Mouse (Mus musculus) ZHBTc4 (cell line): ENCODE results near the gene Shld2.
A peak's percentile ranks its signal among the peaks of the same experiment; 100 is the strongest.

Source experiments
- DNase-seq: peaks from one replicate; pipeline ENCODE4 v3.0.0-alpha.2; 2011; ENCODE audit warnings: low read depth, low spot score

Gene Shld2

DNA sequence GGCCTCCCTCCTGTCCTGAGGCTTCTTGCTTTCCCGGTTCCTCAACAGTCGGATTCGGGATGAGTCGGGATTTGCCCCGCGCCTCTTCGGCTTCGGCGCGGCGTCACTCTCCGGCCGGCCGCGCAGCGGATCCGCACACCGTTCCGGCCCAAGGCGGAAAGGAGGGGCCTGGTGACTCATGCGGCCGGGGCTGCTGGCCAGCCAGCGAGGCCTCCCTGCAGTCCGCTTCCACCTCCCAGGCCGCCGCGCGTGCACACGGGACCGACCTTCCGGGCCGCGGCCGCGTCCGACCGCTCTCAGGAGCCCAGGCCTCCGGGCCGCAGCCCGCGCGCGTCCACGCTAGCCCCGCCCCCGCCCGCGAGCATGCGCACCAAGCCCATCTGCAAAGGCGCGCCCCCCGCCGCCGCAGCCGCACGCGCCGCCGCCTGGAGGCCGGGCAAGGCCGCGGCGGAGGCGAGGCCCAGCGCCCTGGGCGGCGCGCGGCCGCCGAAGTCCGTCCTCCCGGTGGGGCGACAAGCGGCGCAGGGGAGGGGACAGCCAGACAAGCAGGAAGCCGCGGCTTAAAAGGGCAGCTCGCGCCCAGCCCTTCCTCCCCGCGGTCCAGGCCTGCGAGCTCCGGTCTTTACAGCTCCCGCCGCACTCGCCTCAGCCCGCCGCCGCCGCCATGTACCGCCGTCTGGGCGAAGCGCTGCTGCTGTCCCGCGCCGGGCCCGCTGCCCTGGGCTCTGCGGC is at the start of gene Shld2, which contains the start of gene Glud1:
Gene Shld2 (minus strand): TSS at position 260 of the 732 bp plus-strand sequence.
Gene Glud1 (plus strand): TSS at position 494 of the 732 bp plus-strand sequence.
- DNase-seq: peak; percentile 97

DNA sequence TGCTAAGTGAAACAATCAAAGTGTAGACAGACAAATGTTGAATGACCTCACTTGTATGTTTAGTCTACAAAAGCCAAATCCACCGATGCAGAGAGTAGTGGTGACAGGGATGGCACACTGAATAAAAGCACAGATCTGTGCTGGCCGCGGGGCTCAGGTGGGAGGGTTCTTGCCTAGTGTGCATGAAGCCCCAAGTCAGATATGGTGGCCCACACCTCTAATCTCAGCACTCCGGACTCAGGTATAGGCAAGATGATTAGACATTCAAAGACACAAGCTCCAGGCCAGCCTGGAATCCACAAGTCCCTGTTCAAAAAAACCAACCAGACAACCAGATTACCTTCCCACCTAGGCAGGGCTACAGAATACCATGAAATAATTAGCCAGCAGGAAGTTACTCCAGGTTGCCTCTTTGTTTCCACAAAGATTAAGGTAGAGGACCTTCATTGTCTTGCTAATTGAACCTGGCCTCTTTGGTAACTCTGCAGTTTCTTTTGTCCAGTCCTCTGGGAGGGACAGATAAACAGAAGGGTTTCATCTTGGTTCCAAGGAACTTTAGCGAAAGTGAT is 49.5 kb upstream of the Shld2 start:
- peak; percentile 94 for DNase-seq

DNA sequence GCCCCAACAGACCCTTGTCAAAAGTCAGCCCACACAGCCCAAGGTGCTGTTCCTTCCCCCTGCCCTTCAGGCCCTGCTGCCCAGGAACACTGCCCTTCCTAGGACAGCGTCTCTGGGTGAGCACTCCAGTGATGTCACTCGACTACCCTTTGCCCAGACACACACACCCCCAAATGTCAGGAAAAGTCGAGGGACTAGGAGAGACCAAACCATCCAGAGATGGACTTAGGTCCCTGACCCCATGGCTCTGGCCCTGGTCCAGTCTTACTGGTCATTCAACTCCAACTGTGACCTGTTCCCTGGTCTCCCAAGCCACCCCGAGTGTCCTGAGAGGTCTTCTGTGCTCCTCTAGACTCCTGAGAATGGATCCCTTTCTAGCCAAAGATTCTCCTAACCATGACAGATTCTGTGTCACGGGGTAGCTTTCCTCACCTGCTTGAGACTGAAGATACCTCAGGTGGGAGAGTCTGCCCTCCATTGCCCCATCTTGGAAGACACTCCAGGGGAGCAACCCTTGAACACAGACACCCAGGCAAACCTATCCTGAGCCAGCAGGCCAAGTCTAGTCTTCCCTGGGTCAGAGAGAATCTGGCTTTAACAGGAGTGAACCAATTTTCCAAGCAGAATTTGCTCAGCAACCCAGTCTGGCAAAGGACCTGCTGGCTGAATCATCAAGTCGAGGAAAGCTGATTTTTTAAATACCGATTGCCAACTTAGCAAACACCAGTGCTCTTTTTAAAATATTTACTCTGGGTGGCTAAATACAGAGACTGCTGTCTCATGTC is 47.6 kb upstream of the Shld2 start:
- DNase-seq: peak; percentile 31

DNA sequence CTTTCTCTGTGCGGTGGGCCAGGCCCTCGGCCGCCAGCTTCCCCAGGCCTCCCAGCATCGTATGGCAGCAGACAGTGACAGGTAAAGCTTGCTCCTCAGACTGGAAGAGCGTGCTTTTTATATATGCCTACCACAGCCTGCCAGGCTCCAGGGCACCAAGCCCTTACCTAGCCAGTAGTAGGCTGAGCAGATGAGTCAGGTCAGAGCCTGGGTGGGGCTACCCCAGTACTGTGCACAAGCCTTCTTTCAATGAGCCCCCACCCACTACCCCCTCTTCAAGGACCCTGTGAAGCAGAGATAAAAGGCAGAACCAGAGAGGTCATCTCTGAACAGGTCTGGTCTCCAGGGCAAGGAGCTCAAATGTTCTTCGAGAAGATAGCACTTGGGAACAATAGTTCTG is 45.0 kb upstream of the Shld2 start, which contains the start of gene Fam25c:
Gene Fam25c (minus strand): TSS at position 133 of the 400 bp plus-strand sequence.
- DNase-seq: no peak

DNA sequence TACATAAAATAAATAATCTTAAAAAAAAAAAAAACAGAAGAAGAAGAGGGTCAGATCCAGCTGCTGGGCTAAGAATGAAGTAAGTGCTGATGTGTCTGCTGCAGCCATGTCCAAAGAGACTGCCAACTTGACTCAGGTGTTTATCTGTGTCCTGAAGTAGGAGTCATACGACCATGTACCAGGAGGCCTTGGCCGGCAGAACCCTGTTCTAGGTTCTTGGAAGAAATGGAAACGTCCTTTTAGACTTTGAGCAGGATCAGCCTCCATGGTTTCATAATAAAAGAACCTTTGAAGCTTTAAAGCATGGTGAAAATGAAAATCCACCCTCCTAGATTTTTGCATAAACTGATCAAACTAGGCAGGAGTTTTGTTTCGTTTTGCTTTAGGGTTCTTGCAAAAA is 44.2 kb upstream of the Shld2 start:
- no peak for DNase-seq

DNA sequence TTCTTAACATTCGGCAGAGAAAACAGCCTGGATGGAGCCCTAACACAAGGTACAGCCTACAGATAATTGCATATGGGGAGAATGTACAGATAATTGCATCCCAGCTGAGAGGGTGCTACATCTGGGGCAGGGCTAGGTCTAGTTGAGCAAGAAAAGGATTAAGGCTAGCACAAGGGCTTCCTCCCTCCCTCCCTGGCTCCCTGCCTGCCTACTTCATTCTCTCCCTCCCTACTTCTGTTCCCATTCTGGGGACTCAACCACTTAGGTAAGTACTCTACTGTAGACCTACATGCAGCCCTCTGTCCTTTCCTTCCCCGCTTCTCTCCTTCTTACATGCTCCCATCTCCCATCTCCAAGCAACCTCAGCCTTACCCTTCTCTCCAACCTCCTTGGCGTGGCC is 43.0 kb upstream of the Shld2 start:
- no peak for DNase-seq

DNA sequence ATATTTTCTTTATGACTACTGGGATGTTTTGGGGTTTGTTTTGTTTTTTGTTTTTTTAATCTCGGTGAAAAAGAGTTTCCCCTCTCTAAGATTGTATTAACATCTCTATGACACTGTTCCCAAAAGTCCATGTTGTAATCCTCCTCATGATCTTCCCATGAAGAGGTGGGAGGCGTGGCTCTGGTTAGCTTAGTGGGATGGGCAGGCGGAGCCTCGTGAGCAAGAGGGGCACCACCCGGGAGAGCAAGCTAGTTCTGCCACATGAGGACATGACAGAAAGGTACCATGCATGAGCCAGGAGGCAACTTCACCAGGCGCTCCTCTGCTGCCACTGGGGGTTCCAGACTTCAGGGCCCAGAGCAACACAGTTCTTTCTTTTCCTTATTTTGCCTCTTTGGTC is 42.2 kb upstream of the Shld2 start:
- DNase-seq: peak; percentile 63

DNA sequence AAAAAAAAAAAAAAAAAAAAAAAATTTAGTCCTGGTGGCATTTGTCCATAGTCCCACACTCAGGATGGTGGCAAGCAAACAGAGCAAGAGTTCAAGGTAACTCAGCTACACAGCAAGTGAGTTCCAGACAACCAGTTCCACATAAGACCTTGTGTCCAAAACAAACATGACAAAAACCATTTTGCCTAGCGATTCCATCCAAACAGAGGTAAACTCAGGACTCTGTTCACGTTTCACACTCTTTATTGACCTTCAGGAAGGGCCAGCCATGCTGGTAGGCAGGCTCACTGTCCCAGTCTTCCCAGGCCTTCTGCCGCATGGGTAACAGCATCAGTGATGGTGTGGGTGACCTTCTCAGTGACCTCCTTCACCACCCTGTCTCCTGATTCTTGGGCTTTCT is 41.4 kb upstream of the Shld2 start:
- DNase-seq: no peak

DNA sequence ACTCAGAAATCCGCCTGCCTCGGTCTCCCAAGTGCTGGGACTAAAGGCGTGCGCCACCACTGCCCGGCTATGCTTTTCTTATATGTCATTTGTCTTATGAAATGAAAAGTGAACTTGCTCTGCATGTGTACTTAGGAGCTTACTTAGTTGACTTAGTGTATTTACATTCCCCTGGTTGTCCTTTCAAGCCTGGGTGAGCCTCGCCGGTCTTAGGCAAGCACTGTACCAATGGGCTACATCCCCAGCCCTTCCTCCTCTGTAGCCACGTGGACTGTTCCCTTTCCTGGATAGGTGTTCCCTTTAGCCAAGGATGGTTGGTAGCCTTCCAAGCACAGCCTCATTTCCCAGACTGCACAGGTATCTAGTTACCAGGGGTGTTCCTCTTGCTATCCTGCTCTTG is 38.7 kb upstream of the Shld2 start:
- peak; percentile 76 for DNase-seq

DNA sequence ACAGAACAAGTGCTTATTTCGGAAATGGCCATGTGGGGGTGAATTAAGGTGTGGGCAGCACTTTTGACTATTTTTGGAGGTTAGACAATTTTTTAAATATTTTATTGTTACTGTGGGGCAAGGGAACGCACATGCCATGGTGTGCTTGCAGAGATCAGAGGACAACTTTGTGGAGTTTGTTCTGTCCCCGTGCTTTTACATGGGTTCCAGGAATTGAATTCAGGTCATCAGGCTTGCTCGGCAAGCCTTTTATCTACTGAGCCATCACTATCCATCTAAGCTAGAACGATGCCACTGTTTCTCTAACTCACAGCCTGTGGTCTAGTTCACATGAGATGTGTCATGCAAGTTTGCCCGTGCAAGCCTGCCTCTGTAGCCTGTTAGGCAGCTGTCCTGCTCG is 38.0 kb upstream of the Shld2 start:
- DNase-seq: no peak

DNA sequence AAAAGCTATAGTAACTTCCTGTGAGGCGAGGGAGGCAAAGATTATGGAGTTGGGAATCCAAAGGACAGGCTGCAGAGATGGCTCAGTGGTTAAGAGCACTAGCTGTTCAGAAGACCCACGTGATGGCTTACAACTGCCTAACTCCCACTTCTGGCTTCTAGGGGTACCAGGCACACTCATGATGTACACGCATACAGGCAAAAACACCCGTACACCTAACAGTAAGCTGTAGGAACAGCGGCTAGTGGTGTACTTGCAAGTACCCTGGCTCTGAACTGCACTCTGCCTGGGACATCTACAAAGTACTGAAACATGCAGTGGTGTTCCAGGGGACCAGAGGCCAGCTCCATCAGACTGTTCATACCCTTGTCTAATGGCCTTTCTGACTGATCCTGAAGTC is 36.8 kb upstream of the Shld2 start:
- no peak for DNase-seq

DNA sequence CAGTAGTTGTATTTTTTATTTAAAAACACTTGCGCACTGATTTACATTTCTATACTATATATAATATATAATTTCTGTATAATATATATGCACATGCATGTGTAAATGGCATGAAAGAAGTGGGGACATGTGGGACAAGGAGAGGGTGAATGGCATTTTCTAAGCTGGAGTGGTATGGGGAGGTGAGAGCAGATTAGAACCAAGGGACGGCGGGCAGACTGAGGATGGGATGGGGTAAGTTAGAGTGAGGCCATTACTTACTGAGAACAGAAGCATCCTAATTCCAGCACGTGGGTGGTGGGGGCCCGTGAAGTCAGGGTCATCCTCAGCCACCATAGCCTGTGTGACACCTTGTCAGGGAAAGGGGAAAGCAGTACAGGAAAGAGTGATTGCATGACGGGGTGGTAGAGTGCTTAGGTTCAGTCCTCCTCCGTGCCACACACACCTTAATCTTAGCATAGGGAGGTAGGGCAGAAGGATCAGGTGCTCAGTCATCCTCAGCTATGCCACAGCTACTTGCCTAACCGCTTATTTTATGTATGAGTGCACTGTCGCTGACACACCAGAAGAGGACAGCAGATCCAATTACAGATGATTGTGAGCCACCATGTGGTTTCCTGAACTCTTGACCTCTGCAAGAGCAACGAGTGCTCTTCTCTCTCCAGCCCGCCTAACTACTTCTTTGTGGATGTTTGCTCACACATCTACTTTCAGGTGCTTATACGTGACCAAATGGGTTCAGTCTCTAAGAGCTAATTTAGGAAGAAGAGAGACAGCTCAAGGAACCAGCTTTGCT is 35.7 kb upstream of the Shld2 start:
- DNase-seq: peak; percentile 44

DNA sequence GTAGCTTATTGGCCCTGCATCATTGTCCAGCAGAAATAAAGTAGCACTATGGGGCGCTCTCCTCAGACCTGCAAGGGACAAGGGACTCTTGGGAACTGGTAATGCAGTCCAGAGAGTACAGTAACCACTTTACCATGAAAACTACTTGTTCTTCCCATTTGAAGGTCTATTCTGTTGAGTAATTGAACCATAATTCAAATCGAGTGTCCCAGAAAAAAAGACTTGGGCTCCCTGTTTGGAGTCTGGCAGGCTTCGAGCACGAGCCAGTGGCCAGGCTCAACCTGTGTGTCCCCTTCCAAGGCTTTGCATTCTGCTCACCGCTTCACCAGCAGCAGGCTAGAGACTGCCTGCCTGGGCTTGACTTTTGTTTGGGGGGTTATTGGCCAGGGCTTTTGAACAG is 34.1 kb upstream of the Shld2 start:
- no peak for DNase-seq

DNA sequence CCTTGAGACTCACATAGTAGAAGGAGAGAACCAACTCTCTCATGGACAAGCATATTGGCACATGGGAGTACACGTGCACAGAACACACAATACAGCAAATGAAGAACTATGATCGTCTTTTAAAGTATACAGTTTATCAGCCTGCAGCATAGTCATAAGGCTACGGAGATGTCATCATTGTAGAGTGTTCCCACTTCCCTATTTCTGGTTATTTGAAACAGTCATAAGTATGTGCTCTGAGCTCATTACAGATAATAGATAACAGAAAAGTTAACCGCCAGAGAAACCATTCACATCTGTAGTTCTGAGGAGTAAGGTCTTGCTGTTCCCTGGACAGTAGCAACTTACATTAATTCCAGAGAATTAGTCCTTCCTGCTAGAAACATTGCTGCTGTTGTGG is 32.8 kb upstream of the Shld2 start:
- DNase-seq: no peak

DNA sequence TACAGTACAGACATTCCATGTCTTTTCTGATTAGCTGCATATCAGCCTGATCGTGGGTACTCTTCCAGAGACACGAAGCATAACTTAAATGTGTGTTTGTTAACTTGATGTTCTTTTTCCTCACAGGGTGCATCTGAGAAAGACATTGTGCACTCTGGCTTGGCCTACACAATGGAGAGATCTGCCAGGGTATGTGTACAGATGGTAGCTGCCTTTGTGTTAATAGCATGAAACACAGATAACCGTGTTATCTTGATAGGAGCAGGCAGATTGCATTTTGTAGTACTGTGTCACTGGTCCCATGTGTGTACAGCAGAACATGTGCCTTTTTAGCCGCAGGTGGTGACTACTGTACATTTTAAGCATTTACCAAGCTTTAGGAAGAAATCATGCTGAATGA is 31.7 kb upstream of the Shld2 start:
- no peak for DNase-seq

DNA sequence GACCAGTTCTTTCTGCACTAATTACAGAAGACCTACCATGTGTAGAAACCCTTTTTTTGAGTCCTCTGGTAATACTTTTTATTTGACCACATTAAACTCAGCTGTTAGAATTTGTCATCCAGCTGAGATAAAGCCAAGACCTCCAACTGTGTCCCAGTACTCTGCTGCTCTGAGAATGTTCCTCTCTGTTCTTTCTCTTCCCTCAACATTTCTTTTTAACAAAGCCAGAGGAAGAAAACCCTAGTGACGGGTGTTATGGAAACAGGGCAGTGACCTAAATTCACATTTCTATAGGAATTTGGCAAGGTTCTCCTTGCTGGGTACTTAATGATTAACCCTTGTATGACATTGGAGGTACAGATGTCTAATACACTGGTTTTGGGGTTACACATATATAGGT is 29.2 kb upstream of the Shld2 start:
- no peak for DNase-seq

DNA sequence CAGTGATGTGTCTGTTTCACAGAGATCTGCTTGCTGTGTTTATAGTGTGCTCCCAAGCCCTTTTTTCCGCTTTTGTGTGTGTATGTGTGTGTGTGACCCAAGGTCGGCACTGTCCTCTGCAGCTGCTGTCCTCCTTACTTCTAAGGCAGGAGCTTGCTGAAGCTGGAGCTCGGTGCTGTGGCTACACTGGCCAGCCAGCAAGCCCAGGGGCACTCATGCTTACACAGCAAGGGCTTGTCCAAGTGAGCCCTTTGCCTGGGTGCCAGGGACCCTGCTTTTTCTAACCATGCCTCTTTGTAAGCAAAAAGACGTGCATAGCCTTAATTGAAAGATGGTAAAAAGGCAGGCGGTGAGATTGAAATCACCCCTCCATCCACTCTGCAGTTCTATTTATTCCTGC is 22.2 kb upstream of the Shld2 start:
- DNase-seq: no peak

DNA sequence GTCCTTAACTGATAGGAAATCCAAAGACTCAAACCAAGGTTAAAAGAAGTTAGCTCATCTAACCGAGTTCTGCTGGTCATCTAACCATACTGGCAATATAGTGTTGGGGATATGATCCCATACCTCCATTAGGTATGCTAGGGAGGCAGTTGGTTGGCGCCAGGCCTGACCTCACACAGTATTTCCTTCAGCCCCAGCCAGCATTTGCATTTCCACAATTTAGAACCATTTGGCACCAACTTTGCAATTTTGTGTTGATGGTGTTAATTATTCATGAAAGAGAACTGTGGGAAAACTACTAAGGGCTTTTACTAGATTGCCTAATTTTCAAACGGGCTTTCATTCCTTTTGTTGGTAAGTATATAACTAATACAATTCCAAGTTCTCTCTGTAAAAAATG is 21.6 kb upstream of the Shld2 start:
- no peak for DNase-seq

DNA sequence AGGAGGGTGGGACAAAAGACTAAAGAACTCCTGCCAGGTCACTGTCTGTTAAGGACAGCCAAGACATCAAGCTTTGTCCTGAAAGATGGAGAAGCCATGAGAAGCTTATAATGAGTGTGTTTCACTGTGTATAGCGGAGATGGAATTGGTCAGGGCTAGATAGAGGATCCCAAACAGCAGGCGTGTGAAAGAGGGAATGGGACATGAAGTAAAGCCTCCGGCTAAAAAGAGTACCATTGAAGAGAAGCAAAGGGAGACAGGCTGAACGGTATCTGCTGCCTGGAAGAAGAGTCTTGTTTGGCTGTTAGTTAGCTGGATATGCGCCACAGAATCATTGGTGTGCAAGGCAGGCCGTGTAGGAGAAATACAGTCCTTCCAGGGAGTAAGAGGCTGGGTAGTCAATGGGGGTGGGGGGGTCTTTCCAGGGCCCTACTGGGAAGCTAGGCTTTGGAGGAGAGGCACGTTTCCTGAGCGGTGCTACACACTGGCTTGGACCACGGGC is 20.4 kb upstream of the Shld2 start:
- DNase-seq: no peak

DNA sequence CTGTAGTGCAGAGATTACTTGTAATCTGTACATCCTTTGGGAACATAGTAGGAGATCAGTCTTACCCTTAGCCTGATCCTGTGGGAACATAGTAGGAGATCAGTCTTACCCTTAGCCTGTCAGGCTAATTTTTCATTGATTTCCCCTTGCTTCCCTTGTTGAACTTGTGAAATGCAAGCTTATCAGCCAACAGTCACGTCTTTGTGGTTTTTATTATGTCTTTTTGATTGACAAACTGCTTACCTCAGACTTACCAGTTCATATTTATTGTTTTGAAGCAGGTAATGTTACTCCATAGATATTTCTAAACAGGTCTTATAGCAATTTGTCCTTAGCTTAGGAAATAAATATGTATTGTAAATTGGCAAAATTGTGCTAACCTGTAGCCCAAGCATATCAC is 17.3 kb upstream of the Shld2 start:
- no peak for DNase-seq

DNA sequence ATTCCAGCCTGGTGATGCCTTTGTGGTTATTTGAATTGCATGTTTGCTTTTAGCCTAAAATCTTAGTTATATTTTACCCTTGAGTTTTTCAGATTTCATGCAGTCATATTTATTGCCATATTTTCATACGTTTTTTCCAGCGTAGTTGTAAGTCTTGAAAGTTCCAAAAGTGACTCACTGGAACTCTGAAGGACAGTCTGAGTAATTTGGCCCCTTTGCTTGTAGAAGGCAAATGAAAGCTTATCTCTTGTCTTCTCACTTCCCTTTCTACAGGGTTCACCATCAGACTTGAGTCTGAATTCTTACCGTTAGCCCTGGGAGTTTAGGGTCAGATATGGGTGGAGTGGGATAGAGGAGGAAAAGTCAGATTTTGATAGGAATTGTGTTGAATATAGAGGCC is 16.3 kb upstream of the Shld2 start:
- DNase-seq: no peak
